Mouse (Mus musculus) 416B (cell line): ENCODE data around the gene Gm20817.
"Not testable (repeated sequence)": the region's sequence is repeated elsewhere in the genome, so short reads cannot be mapped to it uniquely, and the experiment has no call there.

Experiments used
- DNase-seq: peaks from one replicate; pipeline ENCODE4 v3.0.0; 2011; ENCODE audit warnings: low read depth

The Gm20817 gene

GRCm38 (mm10) chrY:68832628-68833027 is at the start of gene Gm20817:
Gene Gm20817 (minus strand): TSS chrY:68832728.
- not testable (repeated sequence) for DNase-seq
